Mouse (Mus musculus): ENCODE data around the gene Nr4a3. TPM values are rescaled to one million over a fixed set of nuclear protein-coding genes. Genes with fewer than 3 reads are reported as not detected.

Gene Nr4a3
- total and polyA plus RNA-seq, 3 experiments = 0.17 TPM; not detected in 2

DNA sequence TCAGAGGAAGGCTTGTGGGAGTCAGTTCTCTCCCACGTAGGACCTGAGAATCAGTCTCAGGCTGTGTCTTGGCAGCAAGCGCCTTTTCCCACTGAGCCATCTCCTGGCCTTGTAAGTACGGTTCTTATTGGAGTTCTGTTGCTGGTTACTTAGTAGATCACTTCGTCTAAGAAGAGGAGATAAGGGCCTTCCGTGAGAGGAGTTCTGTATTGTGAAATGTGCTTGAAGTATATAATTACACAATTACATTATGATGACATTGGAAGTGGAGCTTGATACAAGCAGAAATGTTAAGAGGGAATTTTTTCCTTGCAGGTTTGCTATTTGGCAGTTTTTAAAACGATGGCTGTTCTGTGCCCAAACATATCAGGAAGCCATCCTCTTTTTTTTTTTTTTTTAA, 85.4 kb downstream of the Nr4a3 start:
- peaks cover 0 to 3% of the 10 kb centered on the region in 2 experiments; a peak in 1 of 4 replicates for H3K4me1 ChIP-seq (ENCODE audit: control insufficient read depth in 1 of 2, insufficient read depth in 2 of 2, low read length in 2 of 2)
- peaks cover 4 to 7% of the 10 kb centered on the region in 2 experiments; a peak in 3 of 4 replicates for H3K36me3 ChIP-seq (ENCODE audit: control insufficient read depth in 1 of 2, insufficient read depth in 2 of 2, low read length in 2 of 2)
- no peak overlapping the region for H3K9ac ChIP-seq (ENCODE audit: control insufficient read depth, low read depth, low read length, poor library complexity, severe bottlenecking)
- H3K4me3 ChIP-seq (ENCODE audit: control insufficient read depth in 1 of 2, insufficient read depth in 1 of 2, low read depth in 2 of 2, low read length in 2 of 2) = no peak overlapping the region
- no peaks in the 10 kb centered on the region for H3K9me3 ChIP-seq (replicated peaks; ENCODE audit: insufficient read depth, low read length)
- H3K27ac ChIP-seq (ENCODE audit: control insufficient read depth, low read depth, low read length) = no peak overlapping the region
- H3K27me3 ChIP-seq (ENCODE audit: control insufficient read depth in 1 of 2, insufficient read depth in 2 of 2, low read length in 2 of 2) = no peaks in the 10 kb centered on the region
- DNase-seq (ENCODE audit: low read depth, low spot score) = no peak
- H3K79me2 ChIP-seq (ENCODE audit: control insufficient read depth, insufficient read depth, low read length, poor library complexity) = 0 out of 2 replicates have a peak, but pooled peaks cover 2% of the 10 kb centered on the region
- TF ChIP-seq MAFK (IDR thresholded peaks at IDR 0.05; ENCODE audit: borderline replicate concordance, low read depth, low read length) (no peak), TAL1 (IDR thresholded peaks at IDR 0.05; ENCODE audit: low read length) (no peak), RAD21 (IDR thresholded peaks at IDR 0.05; ENCODE audit: low read depth, low read length) (no peak), MYC (IDR thresholded peaks at IDR 0.05; ENCODE audit: low read depth, low read length) (no peak), RCOR1 (IDR thresholded peaks at IDR 0.05; ENCODE audit: low read depth, low read length) (no peak), TBP (IDR thresholded peaks at IDR 0.05; ENCODE audit: low read depth, low read length) (no peak), E2F4 (IDR thresholded peaks at IDR 0.05; ENCODE audit: borderline replicate concordance, low read depth, low read length) (no peak), NRF1 (IDR thresholded peaks at IDR 0.05; ENCODE audit: insufficient read depth, low read depth, low read length, poor library complexity, severe bottlenecking) (no peak)

DNA sequence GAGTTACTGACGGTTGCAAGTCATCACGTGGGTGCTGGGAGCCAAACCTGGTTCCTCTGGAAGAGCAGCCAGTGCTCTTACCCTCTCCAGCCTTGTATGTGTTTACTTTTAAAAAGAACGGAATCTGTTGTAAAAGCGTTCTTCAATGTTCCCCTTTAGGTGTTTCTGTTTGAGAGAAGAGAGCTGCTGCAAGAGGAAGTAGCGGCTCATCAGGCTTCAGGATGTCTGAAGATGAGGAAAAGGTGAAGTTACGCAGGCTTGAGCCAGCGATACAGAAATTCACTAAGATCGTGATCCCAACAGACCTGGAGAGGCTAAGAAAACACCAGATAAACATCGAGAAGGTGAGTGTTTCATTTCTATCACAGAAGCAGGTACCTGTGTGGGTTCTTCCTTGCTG, 86.7 kb downstream of the Nr4a3 start:
- DNase-seq (ENCODE audit: low read depth, low spot score) = no peak
- H3K79me2 ChIP-seq (ENCODE audit: control insufficient read depth, insufficient read depth, low read length, poor library complexity) = no peaks in the 10 kb centered on the region
- no peaks in the 10 kb centered on the region for H3K9me3 ChIP-seq (replicated peaks; ENCODE audit: insufficient read depth, low read length)
- no peak overlapping the region for H3K4me3 ChIP-seq (ENCODE audit: control insufficient read depth in 1 of 2, insufficient read depth in 1 of 2, low read depth in 2 of 2, low read length in 2 of 2)
- no peak overlapping the region for H3K27ac ChIP-seq (ENCODE audit: control insufficient read depth, low read depth, low read length)
- no peaks in the 10 kb centered on the region for H3K27me3 ChIP-seq (ENCODE audit: control insufficient read depth in 1 of 2, insufficient read depth in 2 of 2, low read length in 2 of 2)
- peaks cover 0 to 4% of the 10 kb centered on the region in 2 experiments; a peak in 1 of 4 replicates for H3K36me3 ChIP-seq (ENCODE audit: control insufficient read depth in 1 of 2, insufficient read depth in 2 of 2, low read length in 2 of 2)
- no peaks in the 10 kb centered on the region for H3K4me1 ChIP-seq (ENCODE audit: control insufficient read depth in 1 of 2, insufficient read depth in 2 of 2, low read length in 2 of 2)
- no peak for TF ChIP-seq RAD21 (IDR thresholded peaks at IDR 0.05; ENCODE audit: low read depth, low read length)
- H3K9ac ChIP-seq (ENCODE audit: control insufficient read depth, low read depth, low read length, poor library complexity, severe bottlenecking) = no peak overlapping the region

DNA sequence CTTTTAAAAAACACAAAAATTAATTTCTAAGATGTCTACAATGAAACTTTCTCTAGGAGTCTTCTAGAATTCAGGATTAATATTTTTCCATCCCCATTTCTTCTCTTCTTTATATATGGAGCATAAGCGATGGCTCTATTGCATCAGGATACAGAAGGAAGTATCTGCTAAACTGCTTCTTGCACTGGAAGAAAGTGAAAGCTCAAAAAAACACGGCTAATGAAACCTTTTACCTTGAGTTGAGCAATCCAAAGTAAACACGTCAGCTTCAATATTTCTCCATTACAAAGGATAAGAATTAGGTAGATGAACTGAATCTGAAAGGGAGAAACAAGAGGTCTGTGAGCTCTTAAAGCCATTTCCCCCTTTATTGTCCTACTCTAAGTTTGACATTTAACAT, 87.8 kb downstream of the Nr4a3 start:
- H3K4me1 ChIP-seq (ENCODE audit: control insufficient read depth in 1 of 2, insufficient read depth in 2 of 2, low read length in 2 of 2) = no peaks in the 10 kb centered on the region
- no peak for DNase-seq (ENCODE audit: low read depth, low spot score)
- H3K36me3 ChIP-seq (ENCODE audit: control insufficient read depth in 1 of 2, insufficient read depth in 2 of 2, low read length in 2 of 2) = peaks cover 0 to 4% of the 10 kb centered on the region in 2 experiments; a peak in 1 of 4 replicates
- H3K4me3 ChIP-seq (ENCODE audit: control insufficient read depth in 1 of 2, insufficient read depth in 1 of 2, low read depth in 2 of 2, low read length in 2 of 2) = no peak overlapping the region
- H3K9ac ChIP-seq (ENCODE audit: control insufficient read depth, low read depth, low read length, poor library complexity, severe bottlenecking) = no peak overlapping the region
- no peaks in the 10 kb centered on the region for H3K9me3 ChIP-seq (replicated peaks; ENCODE audit: insufficient read depth, low read length)
- no peak overlapping the region for H3K27ac ChIP-seq (ENCODE audit: control insufficient read depth, low read depth, low read length)
- H3K79me2 ChIP-seq (ENCODE audit: control insufficient read depth, insufficient read depth, low read length, poor library complexity) = no peaks in the 10 kb centered on the region
- no peak for TF ChIP-seq TAL1 (IDR thresholded peaks at IDR 0.05; ENCODE audit: low read length)
- no peak for TF ChIP-seq BHLHE40 (IDR thresholded peaks at IDR 0.05; ENCODE audit: borderline replicate concordance, low read depth, low read length)
- no peak for TF ChIP-seq USF1 (IDR thresholded peaks at IDR 0.05; ENCODE audit: low read depth, low read length)
- no peak for TF ChIP-seq ZNF384 (IDR thresholded peaks at IDR 0.05; ENCODE audit: low read depth, low read length)
- TF ChIP-seq HCFC1 (IDR thresholded peaks at IDR 0.05; ENCODE audit: low read depth, low read length) = no peak
- no peak for TF ChIP-seq NRF1 (IDR thresholded peaks at IDR 0.05; ENCODE audit: insufficient read depth, low read depth, low read length, poor library complexity, severe bottlenecking)
- no peak for TF ChIP-seq CHD1 (IDR thresholded peaks at IDR 0.05; ENCODE audit: low read depth, low read length)
- TF ChIP-seq TCF12 (IDR thresholded peaks at IDR 0.05; ENCODE audit: low read depth, low read length) = no peak
- TF ChIP-seq USF2 (IDR thresholded peaks at IDR 0.05; ENCODE audit: borderline replicate concordance in 1 of 2, insufficient read depth in 1 of 2, low read depth in 1 of 2, low read length in 2 of 2) = no peak
- TF ChIP-seq RAD21 (IDR thresholded peaks at IDR 0.05; ENCODE audit: low read depth, low read length) = no peak
- TF ChIP-seq MYC (IDR thresholded peaks at IDR 0.05; ENCODE audit: low read depth, low read length) = no peak
- no peak for TF ChIP-seq MYB (IDR thresholded peaks at IDR 0.05; ENCODE audit: low read depth, low read length)
- TF ChIP-seq POLR2AphosphoS2 (IDR thresholded peaks at IDR 0.05; ENCODE audit: low read length) = no peak
- H3K27me3 ChIP-seq (ENCODE audit: control insufficient read depth in 1 of 2, insufficient read depth in 2 of 2, low read length in 2 of 2) = no peaks in the 10 kb centered on the region

All from MEL (cell line).